In genomic region chr5:93328059-93328458, GRCm38 (mm10) we compare ENCODE assay signal across 9 mouse cellular contexts.
A peak's percentile ranks its signal among the peaks of the same experiment; 100 is the strongest.
DNase-seq lines count a peak whose midpoint lies in the region; ATAC-seq and TF ChIP-seq lines count a peak whose summit lies in the region.
"Had no signal": no experiment of that assay in that cellular context is flagged by ENCODE, and none has a peak within 500 bp of the region (broad histone marks: within the 10 kb centered on the region; RNA-seq: fewer than 3 reads in every experiment).

No protein-coding gene starts in this region.

- no peaks in the 10 kb centered on the region for H3K4me1 ChIP-seq in cerebellum, adult 2 months (ENCODE audit: control insufficient read depth, insufficient read depth, low read length)
- no peaks in the 10 kb centered on the region for H3K4me1 ChIP-seq in lung, adult 2 months (ENCODE audit: control insufficient read depth, insufficient read depth, low read length)
- H3K4me1 ChIP-seq: limb, embryonic 15.5 days had no signal

- TF ChIP-seq POLR2A in cerebellum, adult 2 months (IDR thresholded peaks at IDR 0.05; ENCODE audit: borderline replicate concordance, insufficient read depth, low read length): no peak
- no peak for TF ChIP-seq POLR2A in lung, adult 2 months (IDR thresholded peaks at IDR 0.05; ENCODE audit: borderline replicate concordance, extremely low read depth, low read depth, low read length)

- no peak for ATAC-seq in monocyte, adult 5-6 weeks (replicated peaks; ENCODE audit: insufficient number of reproducible peaks, low FRiP score, low TSS enrichment, poor library complexity, severe bottlenecking)

- H3K27me3 ChIP-seq in cerebellum, adult 2 months (ENCODE audit: control insufficient read depth, insufficient read depth, low read length): no peaks in the 10 kb centered on the region
- H3K27me3 ChIP-seq: limb, embryonic 15.5 days had no signal

- no peak overlapping the region for H3K27ac ChIP-seq in cerebellum, adult 2 months (ENCODE audit: insufficient read depth, low read length)
- H3K27ac ChIP-seq in gastrocnemius, adult 2 months: no peak overlapping the region
- H3K27ac ChIP-seq: limb, embryonic 15.5 days had no signal

- peak; percentile 77 for TF ChIP-seq CTCF in cerebellum, adult 2 months (IDR thresholded peaks at IDR 0.05; ENCODE audit: borderline replicate concordance, insufficient read depth, low read depth, low read length)
- peak; percentile 89 for TF ChIP-seq CTCF in gastrocnemius, adult 2 months (IDR thresholded peaks at IDR 0.05)
- TF ChIP-seq CTCF in lung, adult 2 months (IDR thresholded peaks at IDR 0.05; ENCODE audit: insufficient read depth, low read length): peak; percentile 91

- DNase-seq in B cell, adult 2 months: peak; percentile 71 to 74
- DNase-seq in MEL-GATA-1-ER (ENCODE audit: extremely low read depth, low read depth): peak; percentile 52
- peak; percentile 58 to 74 for DNase-seq in cerebellum, adult 2 months
- peak; percentile 81 for DNase-seq in gastrocnemius, adult 2 months
- peak; percentile 78 to 93 for DNase-seq in kidney, postnatal 36 days
- DNase-seq in lung, adult 2 months: peak; percentile 69
- peak; percentile 78 for DNase-seq in right cerebral cortex, postnatal 4 days

- intact Hi-C loops in gastrocnemius, adult 2 months (cut with DNase I): no loop called here

- H3K4me3 ChIP-seq in cerebellum, adult 2 months (replicated peaks; ENCODE audit: insufficient read depth, low read depth, low read length): no peak overlapping the region
- H3K4me3 ChIP-seq in gastrocnemius, adult 2 months: no peak overlapping the region
- no peak overlapping the region for H3K4me3 ChIP-seq in lung, adult 2 months (replicated peaks; ENCODE audit: extremely low read depth, low read depth, low read length)
- H3K4me3 ChIP-seq: limb, embryonic 15.5 days had no signal

- 15% methylated on average over 7 of the region's 7 CpGs for WGBS in cerebellum, adult 2 months
- WGBS in lung, adult 2 months: 16% methylated on average over 7 of the region's 7 CpGs
